Mouse (Mus musculus) B cell, adult 67 days (primary cell): ENCODE results near the gene Qrfp. TPM values are rescaled to one million over a fixed set of nuclear protein-coding genes. Genes with fewer than 3 reads are reported as not detected.

ENCODE experiments used
- total RNA-seq, 2 experiments: library from RNA; stranded (reverse); gene quantifications; 4 replicates each; pipeline ENCODE4 v1.2.4; 2023

The Qrfp gene
- total RNA-seq, result 1 to 10 TPM in 1 of 2 experiments, under 1 TPM in 1; 0.92 to 2.6 TPM

DNA sequence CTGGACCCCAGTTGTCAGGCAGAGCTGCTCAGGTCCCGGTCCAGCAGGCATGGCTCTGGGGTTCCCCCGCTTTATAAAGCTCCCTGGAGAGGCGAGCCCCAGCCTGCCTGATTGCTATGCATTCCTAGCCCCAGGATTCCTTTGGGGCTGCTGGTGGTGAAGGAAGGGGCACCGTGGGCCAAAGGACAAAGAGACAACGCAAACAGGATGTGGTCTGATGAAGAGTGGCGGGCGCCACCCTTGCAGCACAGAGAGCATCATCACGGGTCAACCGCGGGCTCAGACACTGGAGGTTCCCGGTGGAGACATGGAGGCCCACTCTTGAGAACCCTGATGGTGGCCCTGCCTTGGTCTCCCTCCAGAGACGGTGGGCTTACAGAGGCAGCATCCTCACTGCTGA is at the start of gene Qrfp:
Gene Qrfp (minus strand): TSS at position 137 of the 400 bp plus-strand sequence.

DNA sequence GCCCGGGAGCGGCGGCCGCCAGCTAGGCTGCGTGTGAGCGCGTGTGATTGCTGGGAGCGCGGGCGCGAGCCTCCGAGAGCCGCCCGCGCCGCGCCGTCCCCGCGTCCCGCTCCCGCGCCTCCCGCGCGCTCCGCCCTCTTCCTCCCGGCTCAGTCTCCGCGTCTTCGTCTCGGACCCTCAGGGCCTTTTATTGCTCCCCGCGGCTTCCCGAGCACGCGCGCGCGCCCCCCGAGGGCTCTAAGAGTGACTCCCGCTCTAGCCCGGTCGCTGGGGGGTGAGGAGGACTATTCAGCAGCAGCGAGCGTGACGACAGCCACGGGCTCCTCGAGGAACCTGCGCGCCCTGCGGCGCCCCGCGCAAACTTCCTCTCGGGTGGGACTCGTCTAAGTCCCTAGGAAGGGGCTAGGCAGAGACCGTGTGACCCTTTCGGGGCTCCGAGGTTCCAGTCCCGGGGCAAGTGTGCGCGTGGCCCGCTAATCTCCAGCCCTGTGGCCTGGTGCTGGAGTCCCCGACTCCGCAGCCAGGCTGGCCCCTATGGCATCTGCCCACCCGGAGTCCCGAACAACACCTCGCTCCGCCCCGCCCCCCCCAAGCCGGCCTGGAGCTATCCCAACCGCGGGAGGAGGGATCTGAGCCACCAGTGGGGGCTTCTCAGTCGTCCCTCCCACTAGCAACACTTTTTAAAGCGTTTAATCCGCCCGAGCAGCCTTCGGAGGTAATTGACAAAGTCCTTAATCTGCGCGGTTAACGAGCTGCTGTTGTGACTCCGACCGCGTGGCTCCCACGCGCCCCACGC is 35.7 kb upstream of the Qrfp start, which contains the start of gene Fibcd1:
Gene Fibcd1 (minus strand): TSS at position 110 of the 796 bp plus-strand sequence.

Other genes with a start within 250 kb of the Qrfp start
- 10 to 100 TPM; 14.2 to 18.3 TPM for gene Fubp3, start 237.9 kb downstream of the Qrfp start, total RNA-seq
- not detected for gene Prdm12, start 170.5 kb downstream of the Qrfp start, total RNA-seq
- 10 to 100 TPM; 46.8 to 50.8 TPM for gene Exosc2, start 139.9 kb downstream of the Qrfp start, total RNA-seq
- gene Abl1, start 122.2 kb downstream of the Qrfp start, total RNA-seq, result 10 to 100 TPM; 79.6 to 81.9 TPM
- gene Fibcd1, start 35.4 kb upstream of the Qrfp start, total RNA-seq, result not detected
- not detected for gene Lamc3, start 76.7 kb upstream of the Qrfp start, total RNA-seq
- not detected for gene Aif1l, start 139.6 kb upstream of the Qrfp start, total RNA-seq
- gene Nup214, start 163.9 kb upstream of the Qrfp start, total RNA-seq, result 100 to 1,000 TPM; 155 to 158 TPM